In the genomic region with DNA sequence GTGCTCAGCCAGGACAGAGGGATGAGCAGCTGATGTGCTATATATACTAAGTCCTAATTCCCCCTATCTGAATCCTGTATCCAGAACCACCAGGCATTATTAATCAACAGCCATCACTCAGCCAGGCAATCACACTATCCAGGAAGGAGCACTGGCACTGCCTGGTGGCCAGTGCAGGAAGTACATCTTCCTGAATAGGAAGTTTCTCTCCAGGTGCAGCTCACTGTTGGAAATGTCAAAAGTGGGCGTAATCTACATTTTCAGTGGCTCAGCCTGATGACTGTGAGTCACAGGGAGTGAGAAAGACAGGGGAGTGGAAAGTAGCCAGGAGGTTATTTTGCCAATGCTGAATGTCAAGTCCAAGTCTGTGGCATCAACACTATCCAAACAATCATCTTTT, we compare ENCODE assay signal across 8 mouse cellular contexts. TPM values are rescaled to one million over a fixed set of nuclear protein-coding genes. Genes with fewer than 3 reads are reported as not detected.
A peak's percentile ranks its signal among the peaks of the same experiment; 100 is the strongest.
DNase-seq lines count a peak whose midpoint lies in the region; ATAC-seq and TF ChIP-seq lines count a peak whose summit lies in the region.

No protein-coding gene starts in this region.

- H3K9ac ChIP-seq in forebrain, embryonic 14.5 days (ENCODE audit: low read length): no peak overlapping the region
- H3K9ac ChIP-seq in forebrain, embryonic 13.5 days: no peak overlapping the region

- no peak; the same call in 1 of the 2 replicates for ATAC-seq in forebrain, embryonic 14.5 days
- no peak for ATAC-seq in forebrain, embryonic 13.5 days
- no peak for ATAC-seq in Patski

- DNase-seq in forebrain, embryonic 14.5 days (ENCODE audit: low spot score): peak; percentile 43
- peak; percentile 47 for DNase-seq in 3134 (ENCODE audit: extremely low read depth, insufficient read length, low spot score)
- no peak for DNase-seq in Patski (ENCODE audit: low read depth, low spot score)
- DNase-seq in embryonic facial prominence, embryonic 10.5 days (ENCODE audit: low spot score): peak; percentile 23
- peak; percentile 52 for DNase-seq in liver
- DNase-seq in retina, postnatal 1 day: peak; percentile 82
- DNase-seq in urinary bladder, postnatal 36 days (ENCODE audit: low spot score in 2 of 2): no peak

- H3K4me3 ChIP-seq in forebrain, embryonic 14.5 days (ENCODE audit: low read depth, low read length): no peak overlapping the region
- H3K4me3 ChIP-seq in forebrain, embryonic 13.5 days: no peak overlapping the region
- H3K4me3 ChIP-seq in embryonic facial prominence, embryonic 10.5 days: no peak overlapping the region

- in situ Hi-C loops in Patski (cut with MboI; ENCODE audit: low pct_unique_long_range_greater_than_20kb): no loop called here

- H3K9me3 ChIP-seq in forebrain, embryonic 14.5 days (replicated peaks; ENCODE audit: control insufficient read depth, low read length): no peaks in the 10 kb centered on the region
- H3K9me3 ChIP-seq in forebrain, embryonic 13.5 days (replicated peaks): no peaks in the 10 kb centered on the region
- H3K9me3 ChIP-seq in embryonic facial prominence, embryonic 10.5 days: no peaks in the 10 kb centered on the region

- peak; percentile 75 for TF ChIP-seq CTCF in Patski (IDR thresholded peaks at IDR 0.05)

- H3K4me2 ChIP-seq in forebrain, embryonic 14.5 days (ENCODE audit: low read length): no peak overlapping the region
- H3K4me2 ChIP-seq in forebrain, embryonic 13.5 days: no peak overlapping the region

- H3K4me1 ChIP-seq in forebrain, embryonic 14.5 days (ENCODE audit: control insufficient read depth, insufficient read depth, low read length): no peaks in the 10 kb centered on the region
- no peaks in the 10 kb centered on the region for H3K4me1 ChIP-seq in forebrain, embryonic 13.5 days
- no peaks in the 10 kb centered on the region; the same call in 1 of the 2 replicates for H3K4me1 ChIP-seq in embryonic facial prominence, embryonic 10.5 days

- no peaks in the 10 kb centered on the region for H3K27me3 ChIP-seq in forebrain, embryonic 14.5 days (replicated peaks; ENCODE audit: control insufficient read depth, insufficient read depth, low read length)
- no peaks in the 10 kb centered on the region for H3K27me3 ChIP-seq in forebrain, embryonic 13.5 days
- no peaks in the 10 kb centered on the region for H3K27me3 ChIP-seq in Patski
- H3K27me3 ChIP-seq in embryonic facial prominence, embryonic 10.5 days (replicated peaks; ENCODE audit: low read depth, poor library complexity, severe bottlenecking): no peaks in the 10 kb centered on the region

- CTCF ChIA-PET in Patski (lab: Charles Lee): interaction anchor here (0.7 kb wide), 1 partner anchor 51 kb away, joined by 3 read pairs; no protein-coding TSS in a partner anchor

- no peak overlapping the region for H3K27ac ChIP-seq in forebrain, embryonic 14.5 days (ENCODE audit: low read depth, low read length)
- no peak overlapping the region for H3K27ac ChIP-seq in forebrain, embryonic 13.5 days
- H3K27ac ChIP-seq in embryonic facial prominence, embryonic 10.5 days (replicated peaks): no peak overlapping the region

- WGBS in forebrain, embryonic 14.5 days: 83% methylated on average over 1 of the region's 1 CpGs
- 82% methylated on average over 1 of the region's 1 CpGs for WGBS in forebrain, embryonic 13.5 days
- WGBS in embryonic facial prominence, embryonic 10.5 days: 90% methylated on average over 1 of the region's 1 CpGs

- POLR2A ChIA-PET in Patski (lab: Charles Lee): no interaction called here

- peaks cover 43% of the 10 kb centered on the region for H3K36me3 ChIP-seq in forebrain, embryonic 14.5 days (ENCODE audit: control insufficient read depth, insufficient read depth, low read length)
- peaks cover 47% of the 10 kb centered on the region for H3K36me3 ChIP-seq in forebrain, embryonic 13.5 days (ENCODE audit: poor library complexity, severe bottlenecking)
- H3K36me3 ChIP-seq in embryonic facial prominence, embryonic 10.5 days (replicated peaks): peaks cover 66% of the 10 kb centered on the region

RNA-seq across cellular contexts. Expression of a gene that starts 5.7 kb away (rescaled TPM):
- polyA plus RNA-seq in forebrain, embryonic 14.5 days (2014; fragmentation: Nextera tagmentation; extraction: Ambion mirVana): 0.22 and 0.48 TPM in 2 replicates
- polyA plus RNA-seq in forebrain, embryonic 13.5 days (2015; fragmentation: Nextera tagmentation; extraction: Ambion mirVana): not detected in 2 replicates
- not detected for polyA plus RNA-seq in Patski (2021)
- 0.25 TPM in 1 of 2 replicates, not detected in the other for polyA plus RNA-seq in embryonic facial prominence, embryonic 10.5 days (2016; fragmentation: Nextera tagmentation; extraction: Ambion mirVana)

RNA-seq across cellular contexts. Expression of a gene that starts 8.8 kb away (rescaled TPM):
- 25.5 and 28.8 TPM in 2 replicates for polyA plus RNA-seq in forebrain, embryonic 14.5 days (2014; fragmentation: Nextera tagmentation; extraction: Ambion mirVana)
- polyA plus RNA-seq in forebrain, embryonic 13.5 days (2015; fragmentation: Nextera tagmentation; extraction: Ambion mirVana): 28.0 and 30.9 TPM in 2 replicates
- 12.3 TPM for polyA plus RNA-seq in Patski (2021)
- polyA plus RNA-seq in embryonic facial prominence, embryonic 10.5 days (2016; fragmentation: Nextera tagmentation; extraction: Ambion mirVana): 40.1 and 40.2 TPM in 2 replicates

RNA-seq across cellular contexts. Expression of a gene that starts 9.0 kb away (rescaled TPM):
- polyA plus RNA-seq in forebrain, embryonic 14.5 days (2014; fragmentation: Nextera tagmentation; extraction: Ambion mirVana): 8.0 and 9.5 TPM in 2 replicates
- 7.6 and 8.1 TPM in 2 replicates for polyA plus RNA-seq in forebrain, embryonic 13.5 days (2015; fragmentation: Nextera tagmentation; extraction: Ambion mirVana)
- polyA plus RNA-seq in Patski (2021): 45.3 TPM
- polyA plus RNA-seq in embryonic facial prominence, embryonic 10.5 days (2016; fragmentation: Nextera tagmentation; extraction: Ambion mirVana): 18.5 and 19.6 TPM in 2 replicates

RNA-seq across cellular contexts. Expression of a gene that starts 28.6 kb away (rescaled TPM):
- polyA plus RNA-seq in forebrain, embryonic 14.5 days (2014; fragmentation: Nextera tagmentation; extraction: Ambion mirVana): 290 and 301 TPM in 2 replicates
- 212 and 215 TPM in 2 replicates for polyA plus RNA-seq in forebrain, embryonic 13.5 days (2015; fragmentation: Nextera tagmentation; extraction: Ambion mirVana)
- polyA plus RNA-seq in Patski (2021): 33.6 TPM
- 132 and 139 TPM in 2 replicates for polyA plus RNA-seq in embryonic facial prominence, embryonic 10.5 days (2016; fragmentation: Nextera tagmentation; extraction: Ambion mirVana)

RNA-seq across cellular contexts. Expression of a gene that starts 31.5 kb away (rescaled TPM):
- polyA plus RNA-seq in forebrain, embryonic 14.5 days (2014; fragmentation: Nextera tagmentation; extraction: Ambion mirVana): 0.13 and 0.35 TPM in 2 replicates
- polyA plus RNA-seq in forebrain, embryonic 13.5 days (2015; fragmentation: Nextera tagmentation; extraction: Ambion mirVana): 0.18 TPM in 2 replicates
- 7.1 TPM for polyA plus RNA-seq in Patski (2021)
- polyA plus RNA-seq in embryonic facial prominence, embryonic 10.5 days (2016; fragmentation: Nextera tagmentation; extraction: Ambion mirVana): not detected in 2 replicates

Comparison
In these comparisons a context has a peak if more than half of its experiments do, and no peak if none do; other contexts are left out.
1. DNase-seq: peak in forebrain, embryonic 14.5 days (single experiment), 3134 (single experiment), embryonic facial prominence, embryonic 10.5 days (single experiment), liver (single experiment) and retina, postnatal 1 day (single experiment); none in Patski (single experiment) and urinary bladder, postnatal 36 days (0 of 2).